Mouse (Mus musculus): ENCODE results near the gene Arhgef1. TPM values are rescaled to one million over a fixed set of nuclear protein-coding genes. Genes with fewer than 3 reads are reported as not detected.

The Arhgef1 gene
- 128 and 140 TPM in 2 replicates for polyA plus RNA-seq (2012; rRNA removed; ENCODE audit: low replicate concordance)

GRCm38 (mm10) chr7:24902630-24903443, at the start of gene Arhgef1:
Gene Arhgef1, plus strand, starts transcription at chr7:24902912.

GRCm38 (mm10) chr7:24861913-24862312, 40.8 kb upstream of the Arhgef1 start, which contains the start of gene Gm9844:
Gene Gm9844, plus strand, starts transcription at chr7:24862213.

GRCm38 (mm10) chr7:24869532-24870165, 33.1 kb upstream of the Arhgef1 start, which contains the start of the genes Lypd4 and Dmrtc2:
Gene Lypd4, minus strand, starts transcription at chr7:24869941.
Gene Dmrtc2, plus strand, starts transcription at chr7:24870057.

GRCm38 (mm10) chr7:24883896-24884692, 18.6 kb upstream of the Arhgef1 start, which contains the start of gene Rps19:
Gene Rps19, plus strand, starts transcription at chr7:24884371.

GRCm38 (mm10) chr7:24897224-24897623, 5.5 kb upstream of the Arhgef1 start, which contains the start of gene Cd79a:
Gene Cd79a, plus strand, starts transcription at chr7:24897381.

GRCm38 (mm10) chr7:24944257-24944950, 41.7 kb downstream of the Arhgef1 start, which contains the start of gene Gm4881:
Gene Gm4881, minus strand, starts transcription at chr7:24944494.

GRCm38 (mm10) chr7:24971972-24972893, 69.5 kb downstream of the Arhgef1 start, which contains the start of gene Rabac1:
Gene Rabac1, minus strand, starts transcription at chr7:24972754.

Other genes with a start within 250 kb of the Arhgef1 start
- gene Tex101, start 226.2 kb upstream of the Arhgef1 start, polyA plus RNA-seq (2012; rRNA removed; ENCODE audit: low replicate concordance): not detected in 2 replicates
- not detected in 2 replicates for gene BC049730, start 193.7 kb upstream of the Arhgef1 start, polyA plus RNA-seq (2012; rRNA removed; ENCODE audit: low replicate concordance)
- gene Gm4763, start 176.0 kb upstream of the Arhgef1 start, polyA plus RNA-seq (2012; rRNA removed; ENCODE audit: low replicate concordance): not detected in 2 replicates
- 2.4 and 6.6 TPM in 2 replicates for gene Cd177, start 142.6 kb upstream of the Arhgef1 start, polyA plus RNA-seq (2012; rRNA removed; ENCODE audit: low replicate concordance)
- 3.0 and 4.2 TPM in 2 replicates for gene Ceacam10, start 125.7 kb upstream of the Arhgef1 start, polyA plus RNA-seq (2012; rRNA removed; ENCODE audit: low replicate concordance)
- 0.31 TPM in 1 of 2 replicates, not detected in the other for gene Gm9844, start 40.7 kb upstream of the Arhgef1 start, polyA plus RNA-seq (2012; rRNA removed; ENCODE audit: low replicate concordance)
- gene Lypd4, start 33.0 kb upstream of the Arhgef1 start, polyA plus RNA-seq (2012; rRNA removed; ENCODE audit: low replicate concordance): not detected in 2 replicates
- not detected in 2 replicates for gene Dmrtc2, start 32.9 kb upstream of the Arhgef1 start, polyA plus RNA-seq (2012; rRNA removed; ENCODE audit: low replicate concordance)
- gene Rps19, start 18.5 kb upstream of the Arhgef1 start, polyA plus RNA-seq (2012; rRNA removed; ENCODE audit: low replicate concordance): 315 and 337 TPM in 2 replicates
- gene Cd79a, start 5.5 kb upstream of the Arhgef1 start, polyA plus RNA-seq (2012; rRNA removed; ENCODE audit: low replicate concordance): 31.8 and 52.6 TPM in 2 replicates
- not detected in 2 replicates for gene Gm4881, start 41.6 kb downstream of the Arhgef1 start, polyA plus RNA-seq (2012; rRNA removed; ENCODE audit: low replicate concordance)
- gene Rabac1, start 69.8 kb downstream of the Arhgef1 start, polyA plus RNA-seq (2012; rRNA removed; ENCODE audit: low replicate concordance): 244 and 287 TPM in 2 replicates
- 1.6 and 4.1 TPM in 2 replicates for gene Atp1a3, start 103.0 kb downstream of the Arhgef1 start, polyA plus RNA-seq (2012; rRNA removed; ENCODE audit: low replicate concordance)
- 19.8 and 24.4 TPM in 2 replicates for gene Grik5, start 169.4 kb downstream of the Arhgef1 start, polyA plus RNA-seq (2012; rRNA removed; ENCODE audit: low replicate concordance)
- gene Zfp574, start 169.7 kb downstream of the Arhgef1 start, polyA plus RNA-seq (2012; rRNA removed; ENCODE audit: low replicate concordance): 34.5 and 39.7 TPM in 2 replicates

All from duodenum, adult 2 months (tissue).